Mouse (Mus musculus): ENCODE results near the gene Olfr341. TPM values are rescaled to one million over a fixed set of nuclear protein-coding genes. Genes with fewer than 3 reads are reported as not detected.

Gene Olfr341
- total RNA-seq (2021), result not detected

GRCm38 (mm10) chr2:36482368-36482767 is at the start of gene Olfr341:
Gene Olfr341 (minus strand): TSS chr2:36482468.
- intact Hi-C loops (cut with DNase I), result no loop called here
- no peak for DNase-seq (ENCODE audit: low spot score in 2 of 2)

- intact Hi-C loops (cut with DNase I), result no loop called here
- DNase-seq (ENCODE audit: low spot score in 2 of 2), result no peak
Observed at GRCm38 (mm10) chr2:36524698-36525097, 42.4 kb upstream of the Olfr341 start, which contains the start of gene Olfr342. Gene Olfr342 (plus strand): TSS chr2:36524998.

GRCm38 (mm10) chr2:36473634-36474033 is 8.6 kb downstream of the Olfr341 start:
- intact Hi-C loops (cut with DNase I), result no loop called here
- no peak for DNase-seq (ENCODE audit: low spot score in 2 of 2)

GRCm38 (mm10) chr2:36452287-36452686 is 30.0 kb downstream of the Olfr341 start, which contains the start of gene Olfr340:
Gene Olfr340 (plus strand): TSS chr2:36452587.
- intact Hi-C loops (cut with DNase I), result no loop called here
- DNase-seq (ENCODE audit: low spot score in 2 of 2), result no peak

Other genes with a start within 250 kb of the Olfr341 start
- not detected for gene Olfr338, start 108.9 kb downstream of the Olfr341 start, total RNA-seq (2021)
- gene Olfr339, start 63.5 kb downstream of the Olfr341 start, total RNA-seq (2021), result not detected
- gene Olfr340, start 29.9 kb downstream of the Olfr341 start, total RNA-seq (2021), result not detected
- gene Olfr342, start 42.5 kb upstream of the Olfr341 start, total RNA-seq (2021), result not detected
- gene Olfr344, start 84.2 kb upstream of the Olfr341 start, total RNA-seq (2021), result not detected
- gene Olfr345, start 157.6 kb upstream of the Olfr341 start, total RNA-seq (2021), result not detected
- gene Olfr346, start 203.3 kb upstream of the Olfr341 start, total RNA-seq (2021), result not detected
- not detected for gene Olfr347, start 249.4 kb upstream of the Olfr341 start, total RNA-seq (2021)